8 mouse cellular contexts compared by ENCODE assay signal in the genomic region with DNA sequence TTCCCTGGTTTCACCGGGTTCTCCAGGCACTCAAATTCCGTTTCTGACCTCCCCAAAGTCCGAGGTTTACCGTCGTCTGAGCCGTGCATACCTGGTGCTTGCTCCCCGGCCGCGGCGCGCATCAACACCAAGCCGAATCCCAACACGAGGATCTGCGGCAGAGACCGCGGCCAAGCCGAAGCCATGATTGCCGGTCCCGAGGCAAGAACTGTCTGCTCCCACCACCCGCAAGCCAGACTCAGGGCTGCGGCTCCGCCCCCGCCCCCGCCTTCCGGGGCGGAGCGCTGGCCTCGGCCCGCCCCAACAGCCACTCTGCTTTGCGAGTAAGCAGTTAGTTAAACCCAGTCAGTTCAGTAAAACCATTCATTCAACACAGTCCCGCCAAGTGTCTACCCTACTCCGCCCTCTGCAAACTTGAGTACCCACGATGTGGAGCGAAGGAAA. TPM values are rescaled to one million over a fixed set of nuclear protein-coding genes. Genes with fewer than 3 reads are reported as not detected.
DNase-seq lines count a peak whose midpoint lies in the region; ATAC-seq and TF ChIP-seq lines count a peak whose summit lies in the region.

A gene (minus strand): TSS at position 233 of the 444 bp plus-strand sequence.

- peak; percentile 91 for DNase-seq in 3T3-L1 (ENCODE audit: low read depth, low spot score)
- peak; percentile 92 for DNase-seq in adrenal gland, postnatal 14 days
- peak; percentile 90 to 93 for DNase-seq in heart, adult 18-20 months
- DNase-seq in kidney, adult 2 months, result peak; percentile 93
- DNase-seq in liver, adult 2 months (ENCODE audit: extremely low read depth, low read depth, low spot score), result peak; percentile 67
- DNase-seq in spleen, postnatal 36 days (ENCODE audit: low spot score in 2 of 2), result peak; percentile 86 to 89

- peak within 1 kb of the TSS; percentile 49 for H3K4me3 ChIP-seq in embryonic facial prominence, embryonic 12.5 days
- H3K4me3 ChIP-seq in kidney, adult 2 months (ENCODE audit: insufficient read depth, low read depth, low read length), result peak within 1 kb of the TSS; percentile 96
- peak within 1 kb of the TSS; percentile 72 for H3K4me3 ChIP-seq in liver, adult 2 months (ENCODE audit: insufficient read depth, low read depth, low read length)

- peaks cover 33% of the 10 kb centered on the region for H3K4me1 ChIP-seq in embryonic facial prominence, embryonic 12.5 days
- H3K4me1 ChIP-seq in kidney, adult 2 months (ENCODE audit: control insufficient read depth, insufficient read depth, low read length), result peaks cover 17% of the 10 kb centered on the region
- peaks cover 12% of the 10 kb centered on the region for H3K4me1 ChIP-seq in liver, adult 2 months (ENCODE audit: control insufficient read depth, insufficient read depth, low read length)

- peak; percentile 95 for TF ChIP-seq POLR2A in kidney, adult 2 months (IDR thresholded peaks at IDR 0.05; ENCODE audit: low read depth, low read length)
- peak; percentile 95 for TF ChIP-seq POLR2A in liver, adult 2 months (IDR thresholded peaks at IDR 0.05; ENCODE audit: extremely low read depth, insufficient read depth, low read length)

- TF ChIP-seq CTCF in kidney, adult 2 months (conservative IDR thresholded peaks at IDR 0.05; ENCODE audit: insufficient read depth, insufficient read length, low read depth, low read length), result no peak
- no peak for TF ChIP-seq CTCF in liver, adult 2 months (IDR thresholded peaks at IDR 0.05; ENCODE audit: low read depth, low read length)

- H3K36me3 ChIP-seq in embryonic facial prominence, embryonic 12.5 days, result no peaks in the 10 kb centered on the region
- no peaks in the 10 kb centered on the region for H3K36me3 ChIP-seq in kidney, adult 2 months (ENCODE audit: control insufficient read depth, insufficient read depth, low read length)
- no peaks in the 10 kb centered on the region for H3K36me3 ChIP-seq in liver, adult 2 months (ENCODE audit: control insufficient read depth, insufficient read depth, low read length)

- peaks cover 64% of the 10 kb centered on the region for H3K27me3 ChIP-seq in embryonic facial prominence, embryonic 12.5 days
- H3K27me3 ChIP-seq in kidney, adult 2 months (replicated peaks; ENCODE audit: control insufficient read depth, insufficient read depth, low read length), result no peaks in the 10 kb centered on the region
- H3K27me3 ChIP-seq in liver, adult 2 months (ENCODE audit: control insufficient read depth, insufficient read depth, low read length), result peaks cover 7% of the 10 kb centered on the region; the same call in 1 of the 2 replicates

- H3K79me2 ChIP-seq in liver, adult 2 months (ENCODE audit: control insufficient read depth, insufficient read depth, low read length), result no peaks in the 10 kb centered on the region

- 0 out of 2 replicates have a peak, but pooled peaks have one; percentile 2 for ATAC-seq in embryonic facial prominence, embryonic 12.5 days (ENCODE audit: insufficient number of reproducible peaks, insufficient read depth, low FRiP score, low TSS enrichment)
- 0 out of 2 replicates have a peak, but pooled peaks have one; percentile 13 for ATAC-seq in monocyte, adult 5-6 weeks (replicated peaks; ENCODE audit: insufficient number of reproducible peaks, low FRiP score, low TSS enrichment, poor library complexity, severe bottlenecking)

- no peaks in the 10 kb centered on the region for H3K9me3 ChIP-seq in embryonic facial prominence, embryonic 12.5 days

- no peak within 1 kb of the TSS for H3K27ac ChIP-seq in embryonic facial prominence, embryonic 12.5 days
- peak within 1 kb of the TSS; percentile 64 for H3K27ac ChIP-seq in kidney, adult 2 months (ENCODE audit: insufficient read depth, low read depth, low read length)
- H3K27ac ChIP-seq in liver, adult 2 months (replicated peaks; ENCODE audit: insufficient read depth, low read depth, low read length), result peak within 1 kb of the TSS; percentile 33

- H3K9ac ChIP-seq in embryonic facial prominence, embryonic 12.5 days, result peak within 1 kb of the TSS; percentile 38
- peak within 1 kb of the TSS; percentile 75 for H3K9ac ChIP-seq in liver, adult 2 months (ENCODE audit: low read depth, low read length)

- WGBS in embryonic facial prominence, embryonic 12.5 days, result under 1% methylated on average over 34 of the region's 34 CpGs
- under 1% methylated on average over 34 of the region's 34 CpGs for WGBS in kidney, adult 2 months
- under 1% methylated on average over 34 of the region's 34 CpGs for WGBS in liver, adult 2 months

- peak within 1 kb of the TSS; percentile 98 for H3K4me2 ChIP-seq in embryonic facial prominence, embryonic 12.5 days (replicated peaks)

RNA-seq across cellular contexts. Expression of the gene that starts here (rescaled TPM):
- total RNA-seq in adrenal gland, postnatal 14 days (2021), result 85.2 and 119 TPM in 2 replicates
- 8.6 and 9.2 TPM in 2 replicates for polyA plus RNA-seq in embryonic facial prominence, embryonic 12.5 days (2016; fragmentation: Nextera tagmentation; extraction: Ambion mirVana)
- total RNA-seq in heart, adult 18-20 months (2021), result 10 to 100 TPM; 63.7 to 89.9 TPM
- polyA plus RNA-seq in kidney, adult 2 months (2012; rRNA removed), result 10.0 and 14.4 TPM in 2 replicates
- 4.0 TPM in 2 replicates for total RNA-seq in liver, adult 2 months (2014; rRNA removed)
- polyA plus RNA-seq in liver, adult 2 months (2012; rRNA removed), result 6.0 and 7.1 TPM in 2 replicates
- total RNA-seq in monocyte, adult 5-6 weeks (2017), result 29.6 to 37.5 TPM (median 33.9 TPM) in 3 replicates
